Mouse (Mus musculus) heart, embryonic 10.5 days (tissue): ENCODE data around the gene Tnc. TPM values are rescaled to one million over a fixed set of nuclear protein-coding genes. Genes with fewer than 3 reads are reported as not detected.
"Not testable (repeated sequence)": the region's sequence is repeated elsewhere in the genome, so short reads cannot be mapped to it uniquely, and the experiment has no call there.

Experiments
- DNase-seq: peaks from one replicate; pipeline ENCODE4 v3.0.0-alpha.2; 2017; ENCODE audit warnings: low spot score
- H3K27ac ChIP-seq: fragments of 300-500 bp; sonication (generic); 2 replicates; pipeline ENCODE4 v1.5.1; 2016; ENCODE audit warnings: mild to moderate bottlenecking
- H3K27me3 ChIP-seq: fragments of 300-500 bp; sonication (generic); 2 replicates; pipeline ENCODE4 v1.6.1; 2016; ENCODE audit warnings: mild to moderate bottlenecking; ENCODE audit not compliant: poor library complexity, insufficient read depth, severe bottlenecking
- H3K36me3 ChIP-seq: fragments of 300-500 bp; sonication (generic); 2 replicates; pipeline ENCODE4 v1.6.1; 2016; ENCODE audit warnings: mild to moderate bottlenecking, moderate library complexity
- H3K4me1 ChIP-seq: fragments of 300-500 bp; sonication (generic); 2 replicates; pipeline ENCODE4 v1.6.1; 2016; ENCODE audit warnings: mild to moderate bottlenecking
- H3K4me3 ChIP-seq: fragments of 300-500 bp; sonication (generic); 2 replicates; pipeline ENCODE4 v1.5.1; 2016; ENCODE audit warnings: mild to moderate bottlenecking, moderate library complexity
- H3K9me3 ChIP-seq: fragments of 300-500 bp; sonication (generic); 2 replicates; pipeline ENCODE4 v1.6.1; 2016; ENCODE audit warnings: mild to moderate bottlenecking, moderate library complexity
- WGBS: fragments of 180-500 bp; shearing (Covaris S2); methylation state at CpG from one replicate; pipeline ENCODE4 v1.1.7; 2016; 5-methylcytosine and 5-hydroxymethylcytosine counted together
- polyA plus RNA-seq: library from polyadenylated mRNA; unstranded; fragments of >200 nt; fragmentation: Nextera tagmentation; extraction: Ambion mirVana; gene quantifications from 2 replicates; pipeline ENCODE4 v1.2.1, GENCODE M21; 2016

Tnc gene
- polyA plus RNA-seq, 1 experiment from 2014 or later, result 60.9 TPM

DNA sequence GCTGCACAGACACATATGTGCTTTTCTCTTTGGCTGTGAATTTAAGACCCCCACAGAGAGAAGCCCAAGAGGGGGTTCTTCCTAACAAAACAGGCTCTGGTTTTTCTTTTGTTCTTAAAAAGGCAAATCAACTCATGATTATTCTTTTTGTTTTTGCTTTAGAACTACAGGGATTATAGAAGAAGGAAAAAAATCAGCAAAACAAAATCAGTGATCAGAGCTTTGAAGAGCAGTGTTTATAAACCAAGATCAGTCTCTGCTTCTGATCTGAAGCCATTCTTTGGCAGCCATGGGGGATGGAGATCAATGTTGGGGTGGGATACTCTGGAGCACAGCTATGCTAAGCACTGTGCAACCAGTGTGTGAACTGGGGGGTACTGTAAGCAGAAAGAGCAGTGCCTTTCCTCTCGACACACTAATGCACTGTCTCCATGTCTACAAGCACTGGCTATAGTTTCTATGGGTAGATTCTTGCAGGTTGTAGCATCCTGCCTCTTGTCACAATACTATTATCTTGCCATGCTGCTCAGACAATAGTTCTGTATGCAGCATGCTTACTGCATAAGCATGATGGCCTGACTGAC, 66.5 kb downstream of the Tnc start:
- no peaks in the 10 kb centered on the region for H3K36me3 ChIP-seq
- H3K27me3 ChIP-seq, result no peaks in the 10 kb centered on the region
- H3K4me1 ChIP-seq, result 0 out of 2 replicates have a peak, but pooled peaks cover 3% of the 10 kb centered on the region
- DNase-seq, result no peak
- H3K9me3 ChIP-seq, result no peaks in the 10 kb centered on the region
- no peak overlapping the region for H3K4me3 ChIP-seq
- H3K27ac ChIP-seq, result no peak overlapping the region
- 86% methylated on average over 1 of the region's 1 CpGs for WGBS

DNA sequence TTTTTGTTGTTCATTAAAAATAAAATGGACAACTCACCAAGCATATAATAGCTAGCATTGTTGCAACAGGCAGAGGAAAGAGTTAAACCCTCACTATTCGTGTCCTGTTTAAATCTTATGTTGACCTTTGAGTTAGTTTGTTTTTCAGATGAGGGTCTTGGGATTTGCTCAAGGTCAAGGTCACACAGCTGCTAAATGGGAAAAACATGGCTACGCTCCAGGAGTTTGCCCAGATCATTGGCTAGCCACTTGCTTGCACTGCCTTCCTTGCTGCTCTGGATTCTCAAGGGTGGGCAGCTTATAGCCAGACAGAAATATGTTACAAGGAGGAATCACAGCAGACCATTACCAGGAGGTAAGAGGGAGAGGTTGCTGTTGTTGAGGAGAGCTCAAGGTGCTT, 67.2 kb downstream of the Tnc start:
- no peak for DNase-seq
- 54% methylated on average over 2 of the region's 2 CpGs for WGBS
- H3K9me3 ChIP-seq, result no peaks in the 10 kb centered on the region
- H3K27me3 ChIP-seq, result 0 out of 2 replicates have a peak, but pooled peaks cover 3% of the 10 kb centered on the region
- 0 out of 2 replicates have a peak, but pooled peaks cover 3% of the 10 kb centered on the region for H3K4me1 ChIP-seq
- H3K4me3 ChIP-seq, result no peak overlapping the region
- H3K36me3 ChIP-seq, result no peaks in the 10 kb centered on the region
- no peak overlapping the region for H3K27ac ChIP-seq

DNA sequence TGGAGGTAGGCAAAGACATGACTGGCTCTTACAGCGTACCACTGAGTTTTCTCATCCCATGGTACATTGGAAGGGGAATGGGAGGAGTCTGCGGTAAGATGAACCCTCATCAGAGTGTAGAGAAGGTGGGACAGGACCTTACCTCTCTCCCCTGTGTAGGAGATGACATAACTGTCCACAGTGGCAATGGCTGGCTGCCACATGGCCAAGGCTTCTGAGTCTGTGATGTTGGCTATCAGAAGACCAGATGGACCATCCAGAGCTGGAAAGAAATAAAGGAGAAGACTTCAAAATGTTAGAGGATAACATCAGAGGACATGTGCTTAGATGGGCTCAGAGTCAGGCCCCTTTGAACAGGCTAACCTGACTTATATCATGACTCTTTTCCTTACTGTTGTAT, 74.3 kb downstream of the Tnc start:
- 0 out of 2 replicates have a peak, but pooled peaks cover 5% of the 10 kb centered on the region for H3K27me3 ChIP-seq
- no peak overlapping the region for H3K27ac ChIP-seq
- WGBS, result 91% methylated on average over 2 of the region's 2 CpGs
- H3K4me3 ChIP-seq, result no peak overlapping the region
- no peaks in the 10 kb centered on the region for H3K9me3 ChIP-seq
- no peaks in the 10 kb centered on the region for H3K4me1 ChIP-seq
- no peaks in the 10 kb centered on the region for H3K36me3 ChIP-seq
- no peak for DNase-seq

- Histone ChIP-seq H3K36me3 (no peaks in the 10 kb centered on the region), H3K27me3 (0 out of 2 replicates have a peak, but pooled peaks cover 5% of the 10 kb centered on the region), H3K9me3 (no peaks in the 10 kb centered on the region), H3K27ac (no peak overlapping the region), H3K4me1 (no peaks in the 10 kb centered on the region), H3K4me3 (no peak overlapping the region)
- DNase-seq, result no peak
- WGBS, result 64% methylated on average over 1 of the region's 1 CpGs
Measured at GRCm38 (mm10) chr4:63971762-63972161, 75.1 kb downstream of the Tnc start.

DNA sequence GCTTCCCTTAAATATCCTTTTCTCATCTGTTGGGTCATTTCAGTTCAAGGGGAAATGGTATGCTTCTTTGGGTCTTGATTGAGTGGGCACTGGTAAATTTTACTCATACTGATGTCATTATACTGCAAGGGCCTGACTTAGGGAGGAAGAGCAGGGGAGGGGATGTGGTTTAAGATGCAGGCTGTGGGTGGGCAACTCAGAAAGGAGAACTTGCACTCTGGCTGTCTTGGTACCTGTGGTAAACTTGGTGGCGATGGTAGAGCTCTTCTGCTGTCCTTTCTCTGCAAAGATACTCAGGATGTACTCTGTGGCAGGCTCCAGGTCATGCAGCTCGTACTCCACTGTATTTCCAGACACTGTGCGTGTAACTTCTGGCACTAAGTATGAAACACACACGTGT, 75.9 kb downstream of the Tnc start:
- WGBS, result 75% methylated on average over 4 of the region's 4 CpGs
- Histone ChIP-seq H3K27me3 (0 out of 2 replicates have a peak, but pooled peaks cover 5% of the 10 kb centered on the region), H3K9me3 (no peaks in the 10 kb centered on the region), H3K36me3 (no peaks in the 10 kb centered on the region), H3K27ac (no peak overlapping the region), H3K4me1 (no peaks in the 10 kb centered on the region), H3K4me3 (no peak overlapping the region)
- DNase-seq, result no peak

GRCm38 (mm10) chr4:63969891-63970290, 76.9 kb downstream of the Tnc start:
- Histone ChIP-seq H3K27me3 (0 out of 2 replicates have a peak, but pooled peaks cover 4% of the 10 kb centered on the region), H3K36me3 (no peaks in the 10 kb centered on the region), H3K9me3 (no peaks in the 10 kb centered on the region), H3K4me1 (no peaks in the 10 kb centered on the region), H3K27ac (no peak overlapping the region), H3K4me3 (no peak overlapping the region)
- DNase-seq, result no peak
- WGBS, result 85% methylated on average over 3 of the region's 3 CpGs

- H3K9me3 ChIP-seq, result no peaks in the 10 kb centered on the region
- DNase-seq, result no peak
- H3K36me3 ChIP-seq, result no peaks in the 10 kb centered on the region
- no peak overlapping the region for H3K4me3 ChIP-seq
- H3K27ac ChIP-seq, result no peak overlapping the region
- no peaks in the 10 kb centered on the region for H3K4me1 ChIP-seq
- WGBS, result 69% methylated on average over 1 of the region's 1 CpGs
- no peaks in the 10 kb centered on the region for H3K27me3 ChIP-seq
Measured at GRCm38 (mm10) chr4:63963410-63963809, 83.4 kb downstream of the Tnc start.

DNA sequence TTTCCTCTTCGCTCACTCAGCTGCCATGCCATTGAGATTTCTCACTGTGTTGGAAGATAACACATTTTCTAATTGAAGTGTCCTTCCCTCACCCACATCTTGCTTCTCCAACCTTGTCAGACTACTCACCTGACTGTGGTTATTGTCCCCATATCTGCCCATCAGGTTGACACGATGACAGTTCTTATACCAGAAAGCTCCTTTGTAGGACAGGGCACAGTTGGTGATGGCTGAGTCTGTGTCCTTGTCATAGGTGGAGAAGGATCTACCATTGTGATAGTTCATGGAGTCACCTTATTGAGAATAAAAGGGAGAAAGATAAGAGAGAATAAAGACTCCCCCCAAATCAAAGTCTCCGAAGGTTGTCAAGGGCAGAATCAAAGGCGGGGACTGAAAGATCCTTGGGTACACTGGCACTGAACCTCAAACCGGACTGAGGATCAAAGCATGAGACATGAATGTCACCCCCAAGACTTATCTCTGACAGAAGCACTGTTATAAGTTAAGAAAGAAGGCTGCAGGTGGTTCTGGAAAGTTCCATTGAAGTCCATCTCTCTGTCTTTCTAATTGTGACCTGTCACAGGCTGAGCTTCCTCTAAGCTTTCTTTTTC, 84.9 kb downstream of the Tnc start:
- H3K27me3 ChIP-seq, result no peaks in the 10 kb centered on the region
- no peaks in the 10 kb centered on the region for H3K9me3 ChIP-seq
- 88% methylated on average over 5 of the region's 5 CpGs for WGBS
- H3K4me1 ChIP-seq, result no peaks in the 10 kb centered on the region
- H3K4me3 ChIP-seq, result no peak overlapping the region
- no peaks in the 10 kb centered on the region for H3K36me3 ChIP-seq
- DNase-seq, result peak; percentile 33
- no peak overlapping the region for H3K27ac ChIP-seq

- H3K27me3 ChIP-seq, result no peaks in the 10 kb centered on the region
- WGBS, result 79% methylated on average over 4 of the region's 4 CpGs
- no peaks in the 10 kb centered on the region for H3K4me1 ChIP-seq
- H3K9me3 ChIP-seq, result no peaks in the 10 kb centered on the region
- H3K36me3 ChIP-seq, result no peaks in the 10 kb centered on the region
- H3K27ac ChIP-seq, result no peak overlapping the region
- DNase-seq, result no peak
- H3K4me3 ChIP-seq, result no peak overlapping the region
Measured at GRCm38 (mm10) chr4:63958601-63959000, 88.2 kb downstream of the Tnc start.

DNA sequence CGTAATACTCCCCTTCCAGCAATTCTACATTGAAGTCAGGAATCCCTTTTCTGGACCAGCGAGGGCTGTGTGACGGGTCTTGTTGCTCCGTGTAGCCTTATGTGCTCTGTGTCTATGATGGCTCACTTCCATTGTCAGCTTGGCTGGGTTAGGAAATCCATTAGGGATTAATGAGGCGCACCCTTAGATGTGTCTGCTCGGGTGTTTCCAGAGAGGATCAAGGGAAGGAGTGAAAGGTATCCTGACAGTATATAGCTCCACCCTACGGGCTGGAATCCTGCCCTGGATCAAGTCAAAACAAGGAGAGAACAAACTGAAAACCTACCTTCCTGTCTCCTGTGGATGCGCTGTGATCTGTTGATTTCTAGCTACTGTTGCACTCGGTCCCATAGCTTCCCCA, 96.8 kb downstream of the Tnc start:
- Histone ChIP-seq H3K9me3 (no peaks in the 10 kb centered on the region), H3K36me3 (no peaks in the 10 kb centered on the region), H3K27me3 (peaks cover 24% of the 10 kb centered on the region), H3K27ac (no peak overlapping the region), H3K4me1 (no peaks in the 10 kb centered on the region), H3K4me3 (no peak overlapping the region)
- DNase-seq, result no peak
- whole genome bisulfite sequencing, result 82% methylated on average over 9 of the region's 9 CpGs

DNA sequence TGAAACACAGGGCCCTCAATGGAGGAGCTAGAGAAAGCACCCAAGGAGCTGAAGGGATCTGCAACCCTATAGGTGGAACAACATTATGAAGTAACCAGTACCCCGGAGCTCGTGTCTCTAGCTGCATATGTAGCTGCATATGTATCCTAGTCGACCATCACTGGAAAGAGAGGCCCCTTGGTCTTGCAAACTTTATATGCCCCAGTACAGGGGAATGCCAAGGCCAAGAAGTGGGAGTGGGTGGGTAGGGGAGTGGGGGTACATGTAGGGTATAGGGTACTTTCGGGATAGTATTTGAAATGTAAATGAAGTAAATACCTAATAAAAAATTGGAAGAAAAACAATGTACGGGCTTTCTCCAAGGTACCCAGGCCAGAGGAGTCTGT, 98.1 kb downstream of the Tnc start:
- not testable (repeated sequence) for H3K9me3 ChIP-seq, DNase-seq, H3K36me3 ChIP-seq, H3K27ac ChIP-seq, H3K4me3 ChIP-seq, H3K4me1 ChIP-seq
- 85% methylated on average over 5 of the region's 5 CpGs for WGBS
- peaks cover 24% of the 10 kb centered on the region for H3K27me3 ChIP-seq

DNA sequence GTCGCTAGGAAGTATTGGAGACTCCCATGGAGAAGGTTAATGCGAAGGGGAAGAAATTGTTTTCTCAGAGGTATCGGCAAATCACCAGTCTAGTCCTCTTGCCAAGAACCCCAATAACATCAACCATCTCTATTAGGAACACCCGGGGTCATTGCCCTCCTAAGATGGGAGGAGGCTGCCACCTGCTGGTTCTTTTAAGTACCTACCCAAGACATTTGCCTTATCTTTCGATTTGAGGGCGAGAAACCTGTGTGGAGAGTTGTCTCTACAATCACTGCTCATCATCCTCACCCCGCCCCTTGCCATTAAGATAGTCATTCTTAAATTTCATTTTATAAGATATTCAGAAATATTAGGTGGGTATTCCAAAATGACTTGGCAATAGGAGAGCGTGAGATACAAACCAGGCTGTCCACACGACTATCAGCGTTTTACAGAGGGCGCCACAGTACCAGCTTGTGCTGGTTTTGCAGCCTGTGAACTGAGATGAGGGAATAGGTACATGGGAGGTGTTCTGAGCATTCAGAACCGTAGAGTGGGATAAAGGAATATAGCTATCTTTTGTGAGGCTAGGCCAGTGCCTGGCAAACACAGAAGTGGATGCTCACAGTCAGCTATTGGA, 98.6 kb downstream of the Tnc start:
- no peaks in the 10 kb centered on the region for H3K4me1 ChIP-seq
- H3K27me3 ChIP-seq, result peaks cover 24% of the 10 kb centered on the region
- H3K27ac ChIP-seq, result no peak overlapping the region
- H3K4me3 ChIP-seq, result no peak overlapping the region
- H3K9me3 ChIP-seq, result no peaks in the 10 kb centered on the region
- DNase-seq, result no peak
- 40% methylated on average over 12 of the region's 12 CpGs for WGBS
- H3K36me3 ChIP-seq, result no peaks in the 10 kb centered on the region

GRCm38 (mm10) chr4:63943813-63944212, 103.0 kb downstream of the Tnc start:
- DNase-seq, result no peak
- H3K36me3 ChIP-seq, result no peaks in the 10 kb centered on the region
- H3K9me3 ChIP-seq, result no peaks in the 10 kb centered on the region
- H3K27me3 ChIP-seq, result peaks cover 22% of the 10 kb centered on the region
- no peak overlapping the region for H3K4me3 ChIP-seq
- H3K4me1 ChIP-seq, result no peaks in the 10 kb centered on the region
- 72% methylated on average over 5 of the region's 5 CpGs for WGBS
- H3K27ac ChIP-seq, result no peak overlapping the region
